Mouse (Mus musculus): ENCODE data around the gene Gm49368.
"Not testable (repeated sequence)": the region's sequence is repeated elsewhere in the genome, so short reads cannot be mapped to it uniquely, and the experiment has no call there.

Gm49368 gene

GRCm38 (mm10) chr7:128062456-128062855 lies at the start of gene Gm49368, which contains the start of gene Itgam:
Gene Gm49368 (plus strand): TSS chr7:128062683.
Gene Itgam (plus strand): TSS chr7:128062640.
- no peak for DNase-seq

- DNase-seq: no peak
Measured at GRCm38 (mm10) chr7:128013116-128013515, 49.4 kb upstream of the Gm49368 start.

GRCm38 (mm10) chr7:128016134-128016533 lies 46.3 kb upstream of the Gm49368 start:
- not testable (repeated sequence) for DNase-seq

- DNase-seq: no peak
Measured at GRCm38 (mm10) chr7:128016650-128017049, 45.8 kb upstream of the Gm49368 start.

GRCm38 (mm10) chr7:128018275-128018674 lies 44.2 kb upstream of the Gm49368 start:
- no peak for DNase-seq

GRCm38 (mm10) chr7:128019187-128019586 lies 43.3 kb upstream of the Gm49368 start:
- no peak for DNase-seq

GRCm38 (mm10) chr7:128022974-128023373 lies 39.5 kb upstream of the Gm49368 start:
- DNase-seq: peak in 1 of 2 experiments; percentile 12

- DNase-seq: no peak
Measured at GRCm38 (mm10) chr7:128023565-128023964, 38.9 kb upstream of the Gm49368 start.

GRCm38 (mm10) chr7:128024364-128024763 lies 38.1 kb upstream of the Gm49368 start:
- DNase-seq: no peak

- DNase-seq: no peak
Measured at GRCm38 (mm10) chr7:128024932-128025331, 37.6 kb upstream of the Gm49368 start.

- no peak for DNase-seq
Measured at GRCm38 (mm10) chr7:128025381-128025780, 37.1 kb upstream of the Gm49368 start.

- DNase-seq: peak; percentile 48 to 51
Measured at GRCm38 (mm10) chr7:128031403-128031976, 31.0 kb upstream of the Gm49368 start.

- no peak for DNase-seq
Measured at GRCm38 (mm10) chr7:128032290-128032988, 30.0 kb upstream of the Gm49368 start.

GRCm38 (mm10) chr7:128032989-128033293 lies 29.5 kb upstream of the Gm49368 start:
- DNase-seq: no peak

- DNase-seq: no peak
Measured at GRCm38 (mm10) chr7:128033616-128034015, 28.9 kb upstream of the Gm49368 start.

- not testable (repeated sequence) for DNase-seq
Measured at GRCm38 (mm10) chr7:128042161-128042820, 20.2 kb upstream of the Gm49368 start.

- DNase-seq: peak; percentile 25 to 39
Measured at GRCm38 (mm10) chr7:128044142-128044785, 18.2 kb upstream of the Gm49368 start.

GRCm38 (mm10) chr7:128045640-128046039 lies 16.8 kb upstream of the Gm49368 start:
- no peak for DNase-seq

GRCm38 (mm10) chr7:128048819-128049218 lies 13.7 kb upstream of the Gm49368 start:
- no peak for DNase-seq

- DNase-seq: no peak
Measured at GRCm38 (mm10) chr7:128049254-128049653, 13.2 kb upstream of the Gm49368 start.

- no peak for DNase-seq
Measured at GRCm38 (mm10) chr7:128050739-128051138, 11.7 kb upstream of the Gm49368 start.

- no peak for DNase-seq
Measured at GRCm38 (mm10) chr7:128053061-128053460, 9.4 kb upstream of the Gm49368 start.

- no peak for DNase-seq
Measured at GRCm38 (mm10) chr7:128056917-128057444, 5.5 kb upstream of the Gm49368 start.

Measured in cerebellum, postnatal 10 days (tissue).